ENCODE assay signal across 12 mouse cellular contexts in genomic region chr2:166665244-166665922, GRCm38 (mm10). TPM values are rescaled to one million over a fixed set of nuclear protein-coding genes. Genes with fewer than 3 reads are reported as not detected.
A peak's percentile ranks its signal among the peaks of the same experiment; 100 is the strongest.
DNase-seq lines count a peak whose midpoint lies in the region; ATAC-seq lines count a peak whose summit lies in the region.
"Had no signal": no experiment of that assay in that cellular context is flagged by ENCODE, and none has a peak within 500 bp of the region (broad histone marks: within the 10 kb centered on the region; RNA-seq: fewer than 3 reads in every experiment).

No protein-coding gene starts in this region.

- H3K4me2 ChIP-seq in midbrain, embryonic 15.5 days, result no peak overlapping the region
- H3K4me2 ChIP-seq: limb, embryonic 15.5 days; midbrain, embryonic 11.5 days had no signal

- no peak for DNase-seq in midbrain, embryonic 10.5 days (ENCODE audit: low spot score)
- DNase-seq in c-Kit-positive CD71-positive TER-119-negative erythroid progenitor cells, embryonic 14.5 days (ENCODE audit: low read depth), result peak; percentile 78
- DNase-seq in limb, embryonic 10.5 days (ENCODE audit: low spot score), result no peak
- DNase-seq in testis, postnatal 14 days (ENCODE audit: low spot score), result no peak
- DNase-seq in right cerebral cortex, postnatal 36 days (ENCODE audit: low spot score in 2 of 2), result no peak
- no peak for DNase-seq in ovary, postnatal 14 days (ENCODE audit: low spot score)
- DNase-seq: heart, postnatal 10 days had no signal

- no peak overlapping the region for H3K9ac ChIP-seq in midbrain, embryonic 15.5 days
- H3K9ac ChIP-seq: limb, embryonic 15.5 days had no signal

- peaks cover 94% of the 10 kb centered on the region for H3K4me1 ChIP-seq in midbrain, embryonic 10.5 days
- peaks cover 48% of the 10 kb centered on the region for H3K4me1 ChIP-seq in midbrain, embryonic 15.5 days
- H3K4me1 ChIP-seq in limb, embryonic 10.5 days, result peaks cover 72% of the 10 kb centered on the region

- 86% methylated on average over 6 of the region's 6 CpGs for WGBS in midbrain, embryonic 10.5 days
- 82% methylated on average over 6 of the region's 6 CpGs for WGBS in midbrain, embryonic 15.5 days
- WGBS in limb, embryonic 10.5 days, result 86% methylated on average over 6 of the region's 6 CpGs

- H3K9me3 ChIP-seq in midbrain, embryonic 10.5 days (replicated peaks), result no peaks in the 10 kb centered on the region
- no peaks in the 10 kb centered on the region for H3K9me3 ChIP-seq in midbrain, embryonic 15.5 days
- no peaks in the 10 kb centered on the region for H3K9me3 ChIP-seq in limb, embryonic 10.5 days (replicated peaks)
- H3K9me3 ChIP-seq: limb, embryonic 15.5 days had no signal

- H3K27me3 ChIP-seq in midbrain, embryonic 10.5 days (ENCODE audit: low read depth, poor library complexity, severe bottlenecking), result no peaks in the 10 kb centered on the region
- H3K27me3 ChIP-seq in midbrain, embryonic 15.5 days (replicated peaks), result no peaks in the 10 kb centered on the region
- no peaks in the 10 kb centered on the region for H3K27me3 ChIP-seq in limb, embryonic 10.5 days (ENCODE audit: low read depth, poor library complexity, severe bottlenecking)
- H3K27me3 ChIP-seq: limb, embryonic 15.5 days had no signal

- H3K36me3 ChIP-seq in midbrain, embryonic 10.5 days, result no peaks in the 10 kb centered on the region
- H3K36me3 ChIP-seq in midbrain, embryonic 15.5 days (replicated peaks), result no peaks in the 10 kb centered on the region
- H3K36me3 ChIP-seq in limb, embryonic 10.5 days, result no peaks in the 10 kb centered on the region
- H3K36me3 ChIP-seq: limb, embryonic 15.5 days had no signal

- H3K27ac ChIP-seq in midbrain, embryonic 10.5 days (replicated peaks), result peak overlapping the region; percentile 94
- no peak overlapping the region for H3K27ac ChIP-seq in midbrain, embryonic 15.5 days
- 0 out of 2 replicates have a peak overlapping the region, but pooled peaks have one; percentile 33 for H3K27ac ChIP-seq in limb, embryonic 10.5 days
- H3K27ac ChIP-seq: limb, embryonic 15.5 days had no signal

- ATAC-seq in midbrain, embryonic 15.5 days (replicated peaks), result no peak
- ATAC-seq in monocyte, adult 5-6 weeks (replicated peaks; ENCODE audit: insufficient number of reproducible peaks, low FRiP score, low TSS enrichment, poor library complexity, severe bottlenecking), result peak; percentile 41
- ATAC-seq: forebrain, embryonic 16.5 days had no signal

- no peak overlapping the region for H3K4me3 ChIP-seq in midbrain, embryonic 10.5 days
- H3K4me3 ChIP-seq in midbrain, embryonic 15.5 days, result no peak overlapping the region
- no peak overlapping the region for H3K4me3 ChIP-seq in limb, embryonic 10.5 days
- H3K4me3 ChIP-seq: limb, embryonic 15.5 days had no signal

RNA-seq across cellular contexts. Expression of gene Prex1, which starts 48.2 kb away (rescaled TPM):
- polyA plus RNA-seq in midbrain, embryonic 10.5 days (2016; fragmentation: Nextera tagmentation; extraction: Ambion mirVana), result 32.3 and 33.7 TPM in 2 replicates
- 20.6 and 22.0 TPM in 2 replicates for polyA plus RNA-seq in midbrain, embryonic 15.5 days (2015; fragmentation: Nextera tagmentation; extraction: Ambion mirVana)
- 24.6 and 26.2 TPM in 2 replicates for polyA plus RNA-seq in limb, embryonic 10.5 days (2016; fragmentation: Nextera tagmentation; extraction: Ambion mirVana)
- 118 to 236 TPM (median 124 TPM) in 3 replicates for total RNA-seq in monocyte, adult 5-6 weeks (2017)
